Mouse (Mus musculus): ENCODE data around the gene Fbrsl1.
A peak's percentile ranks its signal among the peaks of the same experiment; 100 is the strongest.

Gene Fbrsl1

GRCm38 (mm10) chr5:110448436-110449134, at the start of gene Fbrsl1:
Gene Fbrsl1 (minus strand): TSS chr5:110448503.
- peak; percentile 97 for DNase-seq (ENCODE audit: low read depth, low spot score)

GRCm38 (mm10) chr5:110498071-110498470, 49.8 kb upstream of the Fbrsl1 start:
- no peak for DNase-seq (ENCODE audit: low read depth, low spot score)

- DNase-seq (ENCODE audit: low read depth, low spot score): no peak
These were observed 49.3 kb upstream of the Fbrsl1 start for GRCm38 (mm10) chr5:110497556-110497955.

GRCm38 (mm10) chr5:110495051-110495450, 46.7 kb upstream of the Fbrsl1 start:
- DNase-seq (ENCODE audit: low read depth, low spot score): no peak

GRCm38 (mm10) chr5:110494396-110494795, 46.1 kb upstream of the Fbrsl1 start:
- no peak for DNase-seq (ENCODE audit: low read depth, low spot score)

- peak; percentile 73 for DNase-seq (ENCODE audit: low read depth, low spot score)
These were observed 45.5 kb upstream of the Fbrsl1 start for GRCm38 (mm10) chr5:110493785-110494184.

- no peak for DNase-seq (ENCODE audit: low read depth, low spot score)
These were observed 41.3 kb upstream of the Fbrsl1 start for GRCm38 (mm10) chr5:110489639-110490038.

GRCm38 (mm10) chr5:110487943-110488342, 39.6 kb upstream of the Fbrsl1 start:
- no peak for DNase-seq (ENCODE audit: low read depth, low spot score)

GRCm38 (mm10) chr5:110486674-110487334, 38.5 kb upstream of the Fbrsl1 start:
- no peak for DNase-seq (ENCODE audit: low read depth, low spot score)

GRCm38 (mm10) chr5:110484711-110485110, 36.4 kb upstream of the Fbrsl1 start:
- DNase-seq (ENCODE audit: low read depth, low spot score): no peak

GRCm38 (mm10) chr5:110479228-110479627, 30.9 kb upstream of the Fbrsl1 start:
- no peak for DNase-seq (ENCODE audit: low read depth, low spot score)

GRCm38 (mm10) chr5:110474156-110474555, 25.9 kb upstream of the Fbrsl1 start:
- no peak for DNase-seq (ENCODE audit: low read depth, low spot score)

- DNase-seq (ENCODE audit: low read depth, low spot score): no peak
These were observed 24.5 kb upstream of the Fbrsl1 start for GRCm38 (mm10) chr5:110472834-110473233.

GRCm38 (mm10) chr5:110471981-110472476, 23.7 kb upstream of the Fbrsl1 start:
- no peak for DNase-seq (ENCODE audit: low read depth, low spot score)

- no peak for DNase-seq (ENCODE audit: low read depth, low spot score)
These were observed 23.0 kb upstream of the Fbrsl1 start for GRCm38 (mm10) chr5:110471285-110471684.

GRCm38 (mm10) chr5:110469227-110469925, 21.1 kb upstream of the Fbrsl1 start:
- DNase-seq (ENCODE audit: low read depth, low spot score): no peak

- DNase-seq (ENCODE audit: low read depth, low spot score): no peak
These were observed 20.0 kb upstream of the Fbrsl1 start for GRCm38 (mm10) chr5:110468296-110468695.

GRCm38 (mm10) chr5:110467725-110468124, 19.4 kb upstream of the Fbrsl1 start:
- no peak for DNase-seq (ENCODE audit: low read depth, low spot score)

- no peak for DNase-seq (ENCODE audit: low read depth, low spot score)
These were observed 18.5 kb upstream of the Fbrsl1 start for GRCm38 (mm10) chr5:110466531-110467424.

- DNase-seq (ENCODE audit: low read depth, low spot score): no peak
These were observed 14.3 kb upstream of the Fbrsl1 start for GRCm38 (mm10) chr5:110462646-110463045.

- DNase-seq (ENCODE audit: low read depth, low spot score): no peak
These were observed 10.6 kb upstream of the Fbrsl1 start for GRCm38 (mm10) chr5:110458936-110459335.

Data from CD4-positive helper T cell, adult 2 months (primary cell).